Mouse (Mus musculus): ENCODE measurements around the gene Gm9045.
"Not testable (repeated sequence)": the region's sequence is repeated elsewhere in the genome, so short reads cannot be mapped to it uniquely, and the experiment has no call there.

- not testable (repeated sequence) for TF ChIP-seq REST (IDR thresholded peaks at IDR 0.05; ENCODE audit: insufficient read depth, insufficient read length); MAX (IDR thresholded peaks at IDR 0.05; ENCODE audit: low read depth); POLR2AphosphoS2 (IDR thresholded peaks at IDR 0.05; ENCODE audit: insufficient read length, low read depth); POLR2A (IDR thresholded peaks at IDR 0.05; ENCODE audit: insufficient read length, low read depth); MYOD1 (IDR thresholded peaks at IDR 0.05; ENCODE audit: control insufficient read depth in 1 of 3, insufficient read length in 2 of 3, low read depth in 2 of 3); E2F4 (IDR thresholded peaks at IDR 0.05; ENCODE audit: insufficient read depth); MYOG (IDR thresholded peaks at IDR 0.05; ENCODE audit: control insufficient read depth in 1 of 3, insufficient read depth in 1 of 3, insufficient read length in 2 of 3, low read depth in 2 of 3)
These were observed 35.5 kb downstream of the Gm9045 start for GRCm38 (mm10) chr10:118302133-118302532.

Measured in myocyte (in vitro differentiated cells).